Mouse (Mus musculus) lung, postnatal 0 days (tissue): ENCODE data around the gene Pik3r5.

ENCODE experiments used
- CTCF ChIP-seq: IDR thresholded peaks from 2 replicates; pipeline ENCODE4 v1.5.1; 2016; ENCODE audit warnings: antibody characterized with exemption, mild to moderate bottlenecking
- EP300 ChIP-seq: IDR thresholded peaks from 2 replicates; pipeline ENCODE4 v1.6.1; 2016; ENCODE audit warnings: antibody characterized with exemption, mild to moderate bottlenecking, control low read depth

DNA sequence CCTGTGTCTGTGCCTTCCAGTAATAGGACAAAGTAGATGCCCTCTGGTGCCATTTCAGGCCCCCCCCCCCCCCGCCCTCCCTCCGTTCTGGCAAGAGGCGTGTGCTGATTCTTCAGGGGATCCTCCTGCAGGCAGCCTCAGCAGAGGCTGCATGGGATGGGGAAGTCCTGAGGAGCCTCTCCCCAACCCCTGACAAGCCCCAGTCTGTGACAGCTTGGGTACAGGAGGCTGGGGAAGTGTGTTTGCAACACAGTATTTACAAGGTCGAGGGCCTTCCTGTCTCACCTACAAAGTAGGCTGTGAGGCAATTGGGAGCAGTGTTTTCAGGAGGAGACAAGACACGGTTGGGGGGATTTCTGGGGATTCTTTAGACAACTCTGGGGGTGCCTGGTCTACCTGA lies 9.0 kb downstream of the Pik3r5 start:
- TF ChIP-seq CTCF (no peak), EP300 (no peak)
